Mouse (Mus musculus) CH12.LX (cell line): Measurements from ENCODE around the gene Sept4.

Experiments
- CTCF ChIP-seq, 2 experiments: IDR thresholded peaks in 1 of 2; conservative IDR thresholded peaks in 1 of 2; 2 replicates each; pipeline ENCODE4 v1.5.1; 2011 to 2012; ENCODE audit warnings: low read depth in 2 of 2, low read length in 2 of 2, improper control_type of control experiment in 1 of 2, inconsistent platforms in 1 of 2, mild to moderate bottlenecking in 1 of 2, moderate library complexity in 1 of 2
- E2F4 ChIP-seq: IDR thresholded peaks from 2 replicates; pipeline ENCODE4 v1.6.1; 2011; ENCODE audit warnings: low read depth, low read length, improper control_type of control experiment; ENCODE audit not compliant: insufficient replicate concordance
- HCFC1 ChIP-seq: IDR thresholded peaks from 2 replicates; pipeline ENCODE4 v1.6.1; 2012; ENCODE audit warnings: low read depth, mild to moderate bottlenecking, inconsistent platforms, low read length, improper control_type of control experiment
- NRF1 ChIP-seq: IDR thresholded peaks from 2 replicates; pipeline ENCODE4 v1.6.1; 2014; ENCODE audit warnings: low read depth, mild to moderate bottlenecking, inconsistent platforms, low read length, improper control_type of control experiment, moderate library complexity
- POLR2A ChIP-seq: IDR thresholded peaks from 2 replicates; pipeline ENCODE4 v1.6.1; 2011; ENCODE audit warnings: low read depth, mild to moderate bottlenecking, improper control_type of control experiment, low read length
- POLR2AphosphoS2 ChIP-seq: IDR thresholded peaks from 2 replicates; pipeline ENCODE4 v1.6.1; 2011; ENCODE audit warnings: low read depth, low read length, improper control_type of control experiment
- RAD21 ChIP-seq: IDR thresholded peaks from 2 replicates; pipeline ENCODE4 v1.6.1; 2011; ENCODE audit warnings: low read depth, mild to moderate bottlenecking, low read length, improper control_type of control experiment, moderate library complexity
- TBP ChIP-seq: conservative IDR thresholded peaks from 2 replicates; pipeline ENCODE4 v1.6.1; 2011; ENCODE audit warnings: low read depth, low read length, improper control_type of control experiment
- UBTF ChIP-seq: IDR thresholded peaks from 2 replicates; pipeline ENCODE4 v1.6.1; 2012; ENCODE audit warnings: low read depth, mild to moderate bottlenecking, inconsistent platforms, low read length, improper control_type of control experiment, moderate library complexity
- USF2 ChIP-seq: conservative IDR thresholded peaks from 2 replicates; pipeline ENCODE4 v1.6.1; 2011; ENCODE audit warnings: low read depth, low read length, improper control_type of control experiment
- ZC3H11A ChIP-seq: IDR thresholded peaks from 2 replicates; pipeline ENCODE4 v1.6.1; 2012; ENCODE audit warnings: low read depth, mild to moderate bottlenecking, inconsistent platforms, low read length, improper control_type of control experiment
- ZMIZ1 ChIP-seq: IDR thresholded peaks from 2 replicates; pipeline ENCODE4 v1.6.1; 2012; ENCODE audit warnings: low read depth, mild to moderate bottlenecking, inconsistent platforms, low read length, improper control_type of control experiment
- ZNF384 ChIP-seq: IDR thresholded peaks from 2 replicates; pipeline ENCODE4 v1.6.1; 2012; ENCODE audit warnings: low read depth, low read length, improper control_type of control experiment, inconsistent platforms

GRCm38 (mm10) chr11:87590841-87591525 is 22.3 kb downstream of the Sept4 start:
- TF ChIP-seq POLR2A: no peak
- TF ChIP-seq UBTF: no peak
- no peak for TF ChIP-seq CTCF (conservative IDR thresholded peaks at IDR 0.05 in 1 of 2, IDR thresholded peaks at IDR 0.05 in 1 of 2; ENCODE audit: low read depth in 2 of 2, low read length in 2 of 2)
- TF ChIP-seq NRF1: peak; percentile 82
- no peak for TF ChIP-seq POLR2AphosphoS2
- TF ChIP-seq RAD21: no peak
- no peak for TF ChIP-seq E2F4
- TF ChIP-seq USF2: no peak
- TF ChIP-seq ZMIZ1: no peak
- no peak for TF ChIP-seq HCFC1
- TF ChIP-seq ZNF384: no peak
- TF ChIP-seq TBP: no peak
- no peak for TF ChIP-seq ZC3H11A
